Mouse (Mus musculus) liver, adult 2 months (tissue): ENCODE data around the gene Tob1.

Experiments used
- CTCF ChIP-seq: fragments of 200-500 bp; IDR thresholded peaks from 2 replicates; pipeline ENCODE4 v1.5.1; 2011; ENCODE audit warnings: low read depth, low read length, control low read depth
- POLR2A ChIP-seq: fragments of 200-500 bp; IDR thresholded peaks from 2 replicates; pipeline ENCODE4 v1.6.1; 2011; ENCODE audit warnings: low read length, control low read depth; ENCODE audit not compliant: insufficient read depth; ENCODE audit errors: extremely low read depth

DNA sequence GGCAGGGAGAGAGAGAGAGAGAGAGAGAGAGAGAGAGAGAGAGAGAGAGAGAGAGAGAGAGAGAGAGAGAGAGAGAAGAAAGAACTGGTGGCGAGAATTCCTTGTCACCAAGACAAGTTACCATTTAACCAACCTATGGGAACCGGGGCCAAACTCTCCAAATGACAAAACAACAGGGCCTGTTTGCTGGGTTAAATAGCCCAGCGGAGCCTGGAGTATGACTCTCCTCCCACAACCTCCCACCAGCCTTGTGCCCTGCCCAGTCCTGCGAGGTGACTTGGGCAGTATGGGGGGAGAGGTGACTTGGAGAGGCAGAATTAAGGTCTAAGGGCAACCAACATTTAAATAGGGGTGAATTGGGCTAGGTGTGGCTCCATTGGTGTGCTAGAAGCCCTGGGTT lies 45.5 kb upstream of the Tob1 start:
- TF ChIP-seq CTCF (no peak), POLR2A (no peak)
